Mouse (Mus musculus) midbrain, postnatal 0 days (tissue): ENCODE results near the gene Fyn. TPM values are rescaled to one million over a fixed set of nuclear protein-coding genes. Genes with fewer than 3 reads are reported as not detected.

Source experiments
- ATAC-seq: fragments of 200-750 bp; cut with Nextera tagmentation; 2 replicates; pipeline ENCODE4 v1.8.0; 2017; ENCODE audit warnings: moderate number of reproducible peaks, mild to moderate bottlenecking, moderate TSS enrichment, moderate library complexity; ENCODE audit not compliant: low FRiP score
- DNase-seq: peaks from one replicate; pipeline ENCODE4 v3.0.0-alpha.2; 2015; ENCODE audit warnings: low spot score
- H3K27ac ChIP-seq: fragments of 300-500 bp; sonication (generic); 2 replicates; pipeline ENCODE4 v1.5.1; 2014; ENCODE audit warnings: low read depth, mild to moderate bottlenecking, low read length, mixed read lengths
- H3K27me3 ChIP-seq: fragments of 300-500 bp; sonication (generic); 2 replicates; pipeline ENCODE4 v1.6.1; 2014; ENCODE audit warnings: low read length, control low read depth, mixed read lengths; ENCODE audit not compliant: insufficient read depth
- H3K36me3 ChIP-seq: fragments of 300-500 bp; sonication (generic); 2 replicates; pipeline ENCODE4 v1.6.1; 2014; ENCODE audit warnings: low read length, control low read depth, mixed read lengths; ENCODE audit not compliant: insufficient read depth
- H3K4me1 ChIP-seq: fragments of 300-500 bp; sonication (generic); 2 replicates; pipeline ENCODE4 v1.6.1; 2014; ENCODE audit warnings: mild to moderate bottlenecking, control low read depth, antibody characterized with exemption, low read length, mixed read lengths; ENCODE audit not compliant: insufficient read depth
- H3K4me2 ChIP-seq: fragments of 300-500 bp; sonication (generic); 2 replicates; pipeline ENCODE4 v1.6.1; 2014; ENCODE audit warnings: low read depth, mild to moderate bottlenecking, low read length, mixed read lengths; ENCODE audit not compliant: poor library complexity, severe bottlenecking
- H3K4me3 ChIP-seq: fragments of 300-500 bp; sonication (generic); 2 replicates; pipeline ENCODE4 v1.5.1; 2014; ENCODE audit warnings: low read depth, mild to moderate bottlenecking, low read length, moderate library complexity
- H3K9ac ChIP-seq: fragments of 300-500 bp; sonication (generic); replicated peaks from 2 replicates; pipeline ENCODE4 v1.6.1; 2014; ENCODE audit warnings: mild to moderate bottlenecking, low read length, moderate library complexity, mixed read lengths; ENCODE audit not compliant: poor library complexity, severe bottlenecking
- H3K9me3 ChIP-seq: fragments of 300-500 bp; sonication (generic); 2 replicates; pipeline ENCODE4 v1.6.1; 2016; ENCODE audit warnings: low read length, control low read depth
- CTCF ChIP-seq: IDR thresholded peaks from 2 replicates; pipeline ENCODE4 v1.5.1; 2016; ENCODE audit warnings: antibody characterized with exemption, mild to moderate bottlenecking
- WGBS: fragments of 180-500 bp; shearing (Covaris S2); extraction: QIAGEN DNeasy Blood & Tissue Kit; methylation state at CpG from one replicate; pipeline ENCODE4 v1.1.7; 2014; 5-methylcytosine and 5-hydroxymethylcytosine counted together
- polyA plus RNA-seq: library from polyadenylated mRNA; unstranded; fragments of >200 nt; fragmentation: Nextera tagmentation; extraction: Ambion mirVana; gene quantifications from 2 replicates; pipeline ENCODE4 v1.2.1, GENCODE M21; 2015
- total RNA-seq: library from RNA; depleted of rRNA; stranded (reverse); fragments of >200 nt; gene quantifications from 2 replicates; pipeline ENCODE4 v1.2.3, GENCODE M21; 2014

The Fyn gene
- total and polyA plus RNA-seq, 2 experiments from 2014 or later: 82.9 to 121 TPM

DNA sequence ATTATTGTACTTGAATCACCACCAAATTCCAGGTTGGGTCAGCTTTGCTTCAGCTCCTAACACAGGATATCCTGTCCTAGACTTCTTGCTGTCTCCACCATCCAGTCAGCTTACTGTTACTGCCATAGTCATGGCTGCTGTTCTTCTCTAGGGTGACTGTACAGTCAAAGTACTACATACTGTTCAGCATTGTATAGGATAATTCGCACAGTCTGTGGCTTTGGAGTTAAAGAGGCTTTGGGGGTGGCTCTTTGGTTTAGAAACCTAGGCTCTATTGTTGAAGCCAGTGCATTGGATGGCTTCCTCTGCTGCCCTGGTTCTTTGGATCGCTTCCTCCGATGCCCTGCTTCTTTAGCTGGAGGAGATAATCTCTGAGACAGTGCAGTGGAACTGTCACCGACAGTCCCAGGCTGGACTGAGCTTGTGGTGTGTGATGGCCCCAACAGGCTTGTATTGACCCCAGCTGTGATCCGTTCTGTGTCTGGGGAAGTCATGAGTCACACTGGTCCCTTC lies 174.7 kb downstream of the Fyn start:
- TF ChIP-seq CTCF: no peak
- peak overlapping the region; percentile 92 for H3K27ac ChIP-seq
- no peaks in the 10 kb centered on the region for H3K9me3 ChIP-seq
- H3K4me2 ChIP-seq: no peak overlapping the region
- DNase-seq (no peak), ATAC-seq (no peak)
- H3K27me3 ChIP-seq: no peaks in the 10 kb centered on the region
- H3K4me1 ChIP-seq: peaks cover 33% of the 10 kb centered on the region; the same call in 1 of the 2 replicates
- 55% methylated on average over 5 of the region's 5 CpGs for WGBS
- H3K9ac ChIP-seq: no peak overlapping the region
- 0 out of 2 replicates have a peak, but pooled peaks cover 4% of the 10 kb centered on the region for H3K36me3 ChIP-seq
- H3K4me3 ChIP-seq: no peak overlapping the region

DNA sequence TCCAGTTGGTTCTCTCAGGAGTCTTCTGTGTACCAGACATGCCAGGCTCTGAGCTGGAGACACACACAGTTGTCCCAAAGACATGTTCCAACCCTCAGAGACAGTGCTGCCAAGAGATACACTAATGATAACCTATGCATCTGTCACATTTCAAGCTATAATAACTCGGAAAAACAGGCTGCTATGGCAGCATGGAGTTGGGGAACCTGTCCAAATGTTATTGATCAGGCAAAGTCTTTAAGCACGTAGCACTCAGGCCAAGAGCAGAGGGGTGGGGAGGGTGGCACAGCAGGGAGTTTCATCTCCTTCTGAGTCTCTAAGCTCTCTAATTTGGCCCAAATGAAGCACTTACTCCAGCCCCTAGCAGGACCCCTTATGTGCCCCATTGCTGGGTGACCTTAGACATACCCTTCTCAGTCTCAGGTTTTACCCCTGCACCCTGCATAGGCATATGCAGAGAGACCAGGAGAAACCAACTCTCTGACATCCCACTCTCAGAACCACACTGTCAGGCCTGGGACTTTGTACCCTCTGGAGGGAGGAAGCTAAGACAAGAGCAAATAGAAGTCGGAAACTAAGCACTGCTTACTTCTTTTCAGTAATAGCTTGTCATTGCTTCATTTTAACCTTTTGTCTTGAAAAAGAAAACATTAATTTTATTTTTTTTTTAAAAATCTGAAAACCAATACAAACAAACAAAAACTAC lies 178.9 kb downstream of the Fyn start:
- no peak for ATAC-seq
- Histone ChIP-seq H3K27ac (no peak overlapping the region), H3K9ac (no peak overlapping the region)

DNA sequence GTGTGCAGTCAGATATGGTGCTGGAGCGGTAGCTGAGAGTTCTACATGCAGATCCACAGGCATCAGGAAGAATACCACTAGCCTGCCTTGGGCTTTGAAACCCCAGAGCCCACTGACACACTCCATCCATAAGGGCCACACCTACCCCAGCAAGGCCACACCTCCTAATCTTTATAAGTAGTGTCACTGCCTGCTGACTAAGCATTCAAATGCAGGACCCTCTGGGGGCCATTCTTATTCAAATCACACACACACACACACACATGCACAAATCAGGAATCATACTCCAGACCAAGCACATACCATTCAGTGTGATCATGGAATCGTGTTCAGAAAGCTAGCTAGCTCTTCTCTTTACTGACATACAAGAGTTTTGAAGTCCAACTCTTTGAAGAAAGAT lies 182.1 kb downstream of the Fyn start:
- H3K36me3 ChIP-seq: peaks cover 4% of the 10 kb centered on the region; the same call in 1 of the 2 replicates
- no peak for TF ChIP-seq CTCF
- H3K27me3 ChIP-seq: no peaks in the 10 kb centered on the region
- ATAC-seq (no peak), DNase-seq (no peak)
- no peak overlapping the region; the same call in 1 of the 2 replicates for H3K9ac ChIP-seq
- 0 out of 2 replicates have a peak overlapping the region, but pooled peaks have one; percentile 78 for H3K27ac ChIP-seq
- H3K9me3 ChIP-seq: no peaks in the 10 kb centered on the region
- peaks cover 12% of the 10 kb centered on the region for H3K4me1 ChIP-seq
- 86% methylated on average over 2 of the region's 2 CpGs for WGBS
- H3K4me3 ChIP-seq: no peak overlapping the region
- no peak overlapping the region for H3K4me2 ChIP-seq

More for the DNA sequence above, 178.9 kb downstream of the Fyn start:
- 0 out of 2 replicates have a peak, but pooled peaks cover 4% of the 10 kb centered on the region for H3K36me3 ChIP-seq
- H3K4me2 ChIP-seq: no peak overlapping the region
- no peaks in the 10 kb centered on the region for H3K27me3 ChIP-seq
- H3K4me3 ChIP-seq: no peak overlapping the region
- 79% methylated on average over 3 of the region's 3 CpGs for whole genome bisulfite sequencing
- TF ChIP-seq CTCF: no peak
- DNase-seq: no peak
- H3K4me1 ChIP-seq: peaks cover 23% of the 10 kb centered on the region
- no peaks in the 10 kb centered on the region for H3K9me3 ChIP-seq

DNA sequence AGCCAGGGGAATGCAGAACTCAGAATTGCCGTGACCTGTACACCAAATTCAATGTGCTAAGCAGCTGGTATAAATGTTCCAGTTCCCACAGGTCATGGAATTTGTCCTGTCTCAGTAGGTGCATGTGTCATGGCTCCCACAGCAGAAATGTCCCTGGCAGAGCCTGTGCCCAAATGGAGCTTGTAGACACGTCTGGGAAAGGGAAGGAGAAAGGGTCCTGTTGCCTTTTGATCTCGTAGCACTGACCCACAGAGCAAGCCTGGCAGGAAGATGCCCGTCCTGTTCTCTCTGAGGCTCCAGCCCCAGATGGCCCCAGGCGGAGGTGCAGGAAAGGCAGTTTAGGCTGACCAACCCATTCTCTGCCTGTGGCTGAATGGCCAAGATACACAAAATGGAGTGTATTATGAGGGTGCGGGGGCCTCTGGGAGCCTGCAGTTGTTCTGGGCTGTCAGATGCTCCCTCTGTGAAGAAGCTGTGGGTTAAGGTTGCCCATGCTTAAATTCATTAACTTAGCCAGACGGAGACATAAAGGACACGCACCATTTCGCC lies 183.1 kb downstream of the Fyn start:
- H3K9me3 ChIP-seq: no peaks in the 10 kb centered on the region
- no peak for ATAC-seq
- peaks cover 4% of the 10 kb centered on the region; the same call in 1 of the 2 replicates for H3K36me3 ChIP-seq
- WGBS: 30% methylated on average over 9 of the region's 9 CpGs
- H3K4me2 ChIP-seq: no peak overlapping the region
- no peaks in the 10 kb centered on the region for H3K27me3 ChIP-seq
- no peak overlapping the region for H3K4me3 ChIP-seq
- DNase-seq: no peak
- peak overlapping the region; percentile 14; the same call in 1 of the 2 replicates for H3K9ac ChIP-seq
- TF ChIP-seq CTCF: no peak
- H3K4me1 ChIP-seq: peaks cover 12% of the 10 kb centered on the region
- H3K27ac ChIP-seq: peak overlapping the region; percentile 78

DNA sequence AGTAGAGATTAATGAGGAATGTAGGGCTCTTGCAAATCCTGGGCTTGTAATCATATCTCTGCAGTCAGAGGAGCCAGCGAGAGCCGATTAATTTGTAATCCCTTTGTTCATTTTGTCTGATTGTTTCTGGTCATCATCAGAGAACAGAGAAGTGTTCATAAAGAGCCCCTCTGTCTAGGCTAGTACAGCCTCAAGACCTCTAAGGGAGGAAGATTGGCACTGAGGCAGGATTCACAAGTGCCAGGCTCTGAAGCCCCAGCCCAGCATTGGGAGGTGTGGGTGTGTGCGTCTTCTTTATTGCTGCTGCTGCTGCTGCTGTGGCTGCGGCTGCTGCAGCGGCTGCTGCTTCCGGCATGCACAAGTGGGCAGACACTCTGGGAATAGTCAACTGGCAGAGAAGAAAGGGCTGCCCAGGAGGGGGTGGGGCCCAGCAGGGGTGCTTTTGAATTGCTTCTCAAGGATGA lies 183.7 kb downstream of the Fyn start:
- no peak overlapping the region for H3K4me3 ChIP-seq
- peaks cover under 1% of the 10 kb centered on the region; the same call in 1 of the 2 replicates for H3K36me3 ChIP-seq
- TF ChIP-seq CTCF: no peak
- no peak overlapping the region for H3K4me2 ChIP-seq
- WGBS: 2% methylated on average over 6 of the region's 6 CpGs
- ATAC-seq: peak; percentile 66
- no peaks in the 10 kb centered on the region for H3K9me3 ChIP-seq
- H3K27ac ChIP-seq: peak overlapping the region; percentile 78
- peaks cover 12% of the 10 kb centered on the region for H3K4me1 ChIP-seq
- peak; percentile 70 for DNase-seq
- H3K27me3 ChIP-seq: no peaks in the 10 kb centered on the region
- peak overlapping the region; percentile 14; the same call in 1 of the 2 replicates for H3K9ac ChIP-seq

DNA sequence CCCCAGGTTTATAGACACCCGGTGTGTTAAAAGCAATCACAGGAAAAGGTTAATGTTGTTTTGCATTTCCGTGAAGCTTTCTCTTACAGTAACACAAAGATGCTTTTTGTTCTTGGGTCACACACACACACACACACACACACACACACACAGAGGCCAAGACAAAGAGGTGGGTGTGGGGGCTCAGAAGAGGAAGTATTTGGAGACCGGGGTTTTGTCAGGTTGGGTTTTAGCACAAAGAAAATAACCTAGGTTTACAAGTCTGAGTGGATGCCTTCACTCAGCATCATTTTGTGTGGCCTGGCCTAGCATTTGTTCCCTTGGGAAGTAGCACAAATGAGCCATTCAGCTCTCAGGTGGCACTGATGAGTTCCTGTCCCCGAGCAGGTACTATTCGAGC lies 184.2 kb downstream of the Fyn start:
- DNase-seq: no peak
- no peak overlapping the region for H3K9ac ChIP-seq
- no peak for TF ChIP-seq CTCF

More for the DNA sequence above, 184.2 kb downstream of the Fyn start:
- Histone ChIP-seq H3K4me1 (peaks cover 15% of the 10 kb centered on the region), H3K27me3 (no peaks in the 10 kb centered on the region), H3K4me2 (no peak overlapping the region), H3K36me3 (no peaks in the 10 kb centered on the region; the same call in 1 of the 2 replicates), H3K4me3 (no peak overlapping the region), H3K9me3 (no peaks in the 10 kb centered on the region), H3K27ac (peak overlapping the region; percentile 78)
- 19% methylated on average over 5 of the region's 5 CpGs for WGBS
- ATAC-seq: no peak
